Mouse (Mus musculus): ENCODE measurements around the gene Frat1.

Gene Frat1

GRCm38 (mm10) chr19:41842196-41842595 is 12.4 kb downstream of the Frat1 start:
- peak; percentile 87 for DNase-seq (ENCODE audit: low read depth, low spot score)

DNA sequence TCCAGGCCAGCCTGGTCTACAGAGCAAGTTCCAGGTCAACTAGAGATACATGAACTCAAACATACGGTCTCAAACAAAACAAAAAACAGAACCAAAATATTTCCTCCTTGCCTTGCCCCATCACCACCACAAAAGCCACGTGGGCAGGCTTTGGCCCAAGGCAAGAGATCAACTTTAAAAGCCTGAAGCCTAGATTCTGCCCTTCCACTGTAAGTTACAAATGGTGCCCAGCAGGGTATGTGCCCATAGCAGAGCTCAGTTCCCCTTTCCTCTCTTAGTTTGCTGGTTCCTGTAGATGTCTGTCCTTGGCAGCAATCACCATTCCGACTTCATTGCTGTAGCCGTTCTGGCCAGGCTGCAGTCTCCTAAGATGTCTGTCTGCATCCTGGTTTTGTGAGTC is 12.9 kb downstream of the Frat1 start:
- DNase-seq (ENCODE audit: low read depth, low spot score): no peak

- peak; percentile 29 for DNase-seq (ENCODE audit: low read depth, low spot score)
These were observed 14.6 kb downstream of the Frat1 start for GRCm38 (mm10) chr19:41844345-41844744.

GRCm38 (mm10) chr19:41846366-41847090 is 16.8 kb downstream of the Frat1 start:
- peak; percentile 58 for DNase-seq (ENCODE audit: low read depth, low spot score)

- peak; percentile 59 for DNase-seq (ENCODE audit: low read depth, low spot score)
These were observed 17.4 kb downstream of the Frat1 start for GRCm38 (mm10) chr19:41847091-41847581.

DNA sequence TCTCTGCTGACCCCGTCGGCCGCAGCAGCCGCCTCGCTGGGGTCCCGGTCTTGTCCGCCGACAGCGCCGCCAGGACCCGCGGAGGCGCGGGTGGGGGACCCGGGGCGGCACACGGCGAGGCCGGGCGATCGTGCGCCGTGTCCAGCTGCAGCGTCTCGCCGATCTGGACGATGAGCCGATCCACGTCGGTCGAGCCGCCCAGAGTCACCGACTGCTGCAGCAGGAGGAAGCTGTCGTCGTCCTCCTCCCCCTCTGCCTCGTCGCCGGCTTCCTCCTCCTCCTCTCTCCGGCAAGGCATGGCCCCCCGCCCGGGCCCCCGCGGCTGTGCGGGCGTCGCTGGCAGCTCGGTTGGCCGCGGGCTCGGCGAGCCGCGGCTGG is 17.8 kb downstream of the Frat1 start:
- DNase-seq (ENCODE audit: low read depth, low spot score): peak; percentile 68

DNA sequence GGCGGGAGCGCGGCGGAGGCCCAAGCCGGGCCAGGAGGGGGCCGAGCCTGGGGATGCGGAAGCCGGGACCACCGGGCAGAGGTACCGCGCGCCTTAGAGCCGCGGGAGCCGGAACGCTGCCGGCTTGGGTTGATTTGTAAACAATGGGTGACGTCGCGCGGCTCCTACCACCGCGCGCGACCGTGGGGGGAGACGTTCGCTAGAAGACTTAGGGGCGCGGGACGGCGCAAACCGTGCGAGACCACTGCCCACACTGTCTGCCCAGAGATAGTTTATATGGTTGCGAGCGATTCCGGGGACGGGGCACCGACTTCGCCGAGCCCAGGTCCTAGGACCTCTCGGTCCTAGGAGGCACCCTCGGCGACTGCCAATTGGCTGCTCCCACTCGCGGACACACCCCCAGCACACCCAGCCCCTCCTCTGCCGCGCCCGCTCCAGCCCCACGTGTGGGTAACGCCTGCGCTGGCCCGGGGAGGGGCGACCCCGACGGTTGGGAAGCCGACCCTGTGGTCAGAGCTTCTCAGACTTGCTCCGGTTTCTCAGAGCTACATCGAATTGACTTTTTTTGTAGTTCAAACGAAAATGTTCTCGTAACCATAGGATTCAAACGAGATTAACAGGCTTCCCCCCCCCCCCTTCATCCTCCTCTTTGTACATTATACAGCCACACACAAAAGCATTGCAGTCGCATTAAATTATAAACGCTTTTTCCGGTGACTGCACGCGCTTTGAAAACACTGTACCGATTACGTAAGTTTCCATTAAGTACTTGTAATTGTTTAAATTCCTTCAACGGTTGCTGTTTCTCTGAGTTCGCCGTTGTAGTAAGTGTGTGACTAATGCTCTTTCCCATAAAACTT is 18.5 kb downstream of the Frat1 start, which contains the start of gene Frat2:
TSS of gene Frat2 (minus strand) at position 141 of the 860 bp plus-strand sequence.
- DNase-seq (ENCODE audit: low read depth, low spot score): peak; percentile 95

DNA sequence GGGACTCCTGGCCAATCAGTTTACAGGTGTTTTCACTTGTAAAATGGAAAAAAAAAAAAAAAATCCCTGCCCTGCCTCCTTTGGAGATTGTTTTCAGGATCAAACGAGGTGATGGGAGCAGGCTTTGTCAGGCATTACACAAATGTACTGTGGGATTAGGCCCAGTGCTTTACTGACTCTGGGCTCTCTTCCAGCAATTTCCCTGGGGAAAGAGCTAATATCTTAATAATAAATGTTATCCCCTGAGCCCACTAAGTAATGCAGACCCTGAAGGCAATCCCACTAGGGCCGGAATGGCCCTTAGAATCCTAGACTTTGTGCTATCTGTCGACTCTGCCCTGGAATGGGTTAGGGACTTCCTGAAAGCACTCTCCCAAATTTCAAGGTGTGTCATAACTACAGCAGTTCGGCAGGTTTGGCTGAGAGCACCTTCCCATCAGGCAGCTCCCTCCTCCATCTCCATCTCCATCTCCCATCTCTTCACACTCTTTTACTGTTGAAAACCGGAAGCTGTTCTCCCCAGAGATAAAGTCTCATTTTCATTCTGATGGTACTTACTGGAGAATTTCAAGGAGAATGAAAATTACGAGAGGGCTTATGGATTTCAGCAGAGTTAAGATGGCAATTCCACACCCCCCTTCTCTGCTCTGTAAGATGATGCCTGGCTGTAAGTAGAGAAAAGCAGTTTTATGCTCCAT is 20.4 kb downstream of the Frat1 start:
- no peak for DNase-seq (ENCODE audit: low read depth, low spot score)

GRCm38 (mm10) chr19:41850719-41851543 is 21.2 kb downstream of the Frat1 start:
- DNase-seq (ENCODE audit: low read depth, low spot score): peak; percentile 24

DNA sequence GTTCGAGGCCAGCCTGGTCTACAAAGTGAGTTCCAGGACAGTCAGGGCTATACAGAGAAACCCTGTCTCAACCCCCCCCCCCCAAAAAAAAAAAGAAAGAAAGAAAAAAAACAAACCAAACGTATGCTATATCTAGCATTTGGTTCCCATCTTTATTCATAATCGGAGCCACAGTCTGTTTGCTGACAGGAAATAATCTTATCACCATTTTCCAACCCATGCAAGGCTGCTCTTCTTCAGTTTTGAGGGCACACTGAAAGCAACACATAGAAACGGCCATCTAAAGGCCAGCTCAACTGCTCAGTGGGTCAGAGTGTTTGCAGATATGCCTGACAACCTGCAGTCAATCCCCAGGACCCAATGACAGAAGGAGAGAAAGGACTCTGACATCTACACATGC is 22.7 kb downstream of the Frat1 start:
- no peak for DNase-seq (ENCODE audit: low read depth, low spot score)

DNA sequence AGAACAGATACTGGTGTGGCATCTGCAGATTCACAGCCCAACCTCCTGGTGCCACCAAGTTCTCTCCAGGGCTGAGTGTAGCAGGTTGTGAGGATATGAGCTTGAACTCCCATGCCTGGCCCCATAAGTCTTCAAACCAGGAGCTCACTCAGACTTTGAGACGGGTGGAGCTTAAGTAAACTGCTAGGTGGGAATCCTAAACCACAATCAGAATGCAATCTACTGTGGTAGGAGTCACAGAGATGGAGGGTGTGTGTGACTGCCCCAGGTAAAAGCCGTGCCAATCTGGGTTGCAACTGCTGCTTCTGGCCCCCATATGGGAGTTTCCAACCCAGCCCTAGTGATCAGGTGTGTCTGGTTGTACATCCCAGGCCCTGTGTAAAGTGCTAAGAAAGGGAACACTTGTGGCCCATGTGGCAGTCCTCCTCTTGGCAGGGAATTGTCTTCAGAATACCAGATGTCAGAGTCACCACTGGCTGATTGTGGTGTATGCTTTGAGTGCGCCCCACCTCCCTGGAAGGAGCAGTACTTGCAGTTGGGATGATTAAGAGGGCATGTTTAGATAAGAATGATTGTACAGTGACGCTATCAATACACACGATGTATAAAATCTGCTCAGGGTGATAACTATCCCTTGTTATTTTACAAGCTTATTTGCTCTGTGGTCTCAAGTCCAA is 27.5 kb downstream of the Frat1 start:
- DNase-seq (ENCODE audit: low read depth, low spot score): no peak

GRCm38 (mm10) chr19:41857816-41858310 is 28.1 kb downstream of the Frat1 start:
- peak; percentile 14 for DNase-seq (ENCODE audit: low read depth, low spot score)

- DNase-seq (ENCODE audit: low read depth, low spot score): no peak
These were observed 36.9 kb downstream of the Frat1 start for GRCm38 (mm10) chr19:41866707-41867106.

GRCm38 (mm10) chr19:41869296-41869695 is 39.5 kb downstream of the Frat1 start:
- peak; percentile 75 for DNase-seq (ENCODE audit: low read depth, low spot score)

GRCm38 (mm10) chr19:41869946-41870345 is 40.2 kb downstream of the Frat1 start:
- peak; percentile 28 for DNase-seq (ENCODE audit: low read depth, low spot score)

DNA sequence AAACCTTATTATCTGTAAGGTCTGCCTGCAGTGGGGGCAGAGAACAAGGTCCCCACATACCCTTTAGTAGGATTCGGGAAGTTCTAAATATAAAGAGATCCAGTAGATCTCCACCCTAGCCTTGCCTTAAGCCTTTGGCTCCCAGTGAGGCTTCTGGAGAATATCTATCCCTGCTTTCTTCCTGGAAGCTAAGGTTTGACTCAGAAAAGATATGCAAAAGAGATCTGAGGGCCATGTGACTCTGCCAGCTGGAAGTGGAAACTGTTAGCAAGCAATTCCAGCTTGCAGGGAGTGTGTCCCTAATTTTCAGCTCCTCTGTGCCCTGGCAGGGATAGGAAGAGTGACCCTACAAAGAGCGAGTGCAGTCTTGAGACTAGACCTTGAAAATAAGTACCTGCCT is 42.5 kb downstream of the Frat1 start:
- DNase-seq (ENCODE audit: low read depth, low spot score): peak; percentile 73

DNA sequence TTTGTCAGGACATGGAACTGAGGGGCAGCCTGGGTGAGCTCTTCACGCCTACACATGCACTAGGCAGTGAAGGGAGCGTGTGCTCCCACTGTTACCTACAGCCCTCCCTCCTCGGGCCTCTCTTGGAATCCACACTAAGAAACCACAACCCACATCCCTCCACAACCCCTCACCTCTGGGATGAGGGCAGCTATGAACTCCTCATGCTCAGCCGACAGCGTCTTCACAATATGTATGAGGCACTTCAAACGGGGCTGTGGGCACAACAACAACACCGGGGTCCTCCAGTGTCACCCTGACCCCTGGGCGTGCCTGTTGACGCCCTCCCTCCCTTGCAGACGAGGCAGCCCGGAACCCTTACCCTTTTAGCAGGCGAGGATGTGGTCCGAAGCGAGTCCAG is 44.6 kb downstream of the Frat1 start:
- DNase-seq (ENCODE audit: low read depth, low spot score): no peak

DNA sequence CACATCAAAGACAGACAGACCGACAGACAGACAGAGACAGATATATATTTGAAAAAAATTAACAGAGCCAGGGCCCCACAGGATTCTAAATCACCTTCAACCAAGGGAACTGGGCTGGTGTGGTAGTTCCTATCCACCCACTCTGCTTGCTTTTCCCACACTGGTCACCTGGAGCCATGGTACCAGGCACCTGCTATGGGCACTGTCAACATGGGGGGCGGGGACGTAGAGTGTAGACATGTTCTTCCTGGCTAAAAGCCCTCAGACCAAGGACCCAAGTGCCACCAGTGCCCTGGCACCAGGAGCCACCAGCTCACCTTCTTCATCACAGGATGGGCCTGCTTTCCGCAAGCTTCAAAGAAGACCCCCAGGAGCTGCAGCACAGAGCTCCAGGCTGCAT is 52.1 kb downstream of the Frat1 start:
- DNase-seq (ENCODE audit: low read depth, low spot score): no peak

All from brain, adult 2 months (tissue).